Mouse (Mus musculus) ES-Bruce4 (cell line): ENCODE measurements around the gene Znhit3. TPM values are rescaled to one million over a fixed set of nuclear protein-coding genes. Genes with fewer than 3 reads are reported as not detected.
A peak's percentile ranks its signal among the peaks of the same experiment; 100 is the strongest.

Experiments used
- H3K27ac ChIP-seq: 2 replicates; pipeline ENCODE4 v1.5.1; 2012; ENCODE audit warnings: low read length, inconsistent platforms; ENCODE audit not compliant: insufficient read depth
- H3K27me3 ChIP-seq: 2 replicates; pipeline ENCODE4 v1.6.1; 2012; ENCODE audit warnings: mild to moderate bottlenecking, low read length, inconsistent platforms; ENCODE audit not compliant: control insufficient read depth, poor library complexity, insufficient read depth, severe bottlenecking
- H3K36me3 ChIP-seq: 2 replicates; pipeline ENCODE4 v1.6.1; 2012; ENCODE audit warnings: inconsistent platforms, mild to moderate bottlenecking, low read length, moderate library complexity; ENCODE audit not compliant: control insufficient read depth, poor library complexity, insufficient read depth, severe bottlenecking
- H3K4me1 ChIP-seq: one replicate; pipeline ENCODE4 v1.8.1; 2011; ENCODE audit warnings: low read length; ENCODE audit not compliant: control insufficient read depth, insufficient read depth
- H3K4me3 ChIP-seq: 2 replicates; pipeline ENCODE4 v1.5.1; 2011; ENCODE audit warnings: low read depth, mild to moderate bottlenecking, low read length
- H3K9ac ChIP-seq: 2 replicates; pipeline ENCODE4 v1.6.1; 2012; ENCODE audit warnings: low read depth, mild to moderate bottlenecking, inconsistent platforms; ENCODE audit not compliant: poor library complexity, severe bottlenecking
- H3K9me3 ChIP-seq: replicated peaks from 2 replicates; pipeline ENCODE4 v1.6.1; 2012; ENCODE audit warnings: mild to moderate bottlenecking, low read length, inconsistent platforms; ENCODE audit not compliant: control insufficient read depth, poor library complexity, insufficient read depth, severe bottlenecking
- CTCF ChIP-seq: IDR thresholded peaks from one replicate; pipeline ENCODE4 v1.8.1; 2011; ENCODE audit warnings: low read depth, low read length
- EP300 ChIP-seq: IDR thresholded peaks from 2 replicates; pipeline ENCODE4 v1.6.1; 2011; ENCODE audit warnings: low read depth, low read length; ENCODE audit not compliant: insufficient read depth
- POLR2A ChIP-seq: IDR thresholded peaks from one replicate; pipeline ENCODE4 v1.8.1; 2011; ENCODE audit warnings: low read length; ENCODE audit not compliant: insufficient read depth
- polyA plus RNA-seq: library from polyadenylated mRNA; stranded (reverse); fragments of >200 nt; gene quantifications from 2 replicates; pipeline ENCODE4 v1.2.4, GENCODE M21; 2011; ENCODE audit warnings: low read depth; ENCODE audit not compliant: missing spikeins, insufficient read depth, insufficient read length

Znhit3 gene
- polyA plus RNA-seq, 1 experiment, result 39.6 TPM

GRCm38 (mm10) chr11:84952611-84953010 lies 36.4 kb upstream of the Znhit3 start:
- Histone ChIP-seq H3K9me3 (no peaks in the 10 kb centered on the region), H3K36me3 (no peaks in the 10 kb centered on the region), H3K4me1 (peaks cover 8% of the 10 kb centered on the region), H3K27ac (no peak overlapping the region), H3K4me3 (no peak overlapping the region), H3K9ac (no peak overlapping the region), H3K27me3 (no peaks in the 10 kb centered on the region)
- TF ChIP-seq CTCF, result no peak
- no peak for TF ChIP-seq POLR2A
- TF ChIP-seq EP300, result no peak

- H3K9me3 ChIP-seq, result no peaks in the 10 kb centered on the region
- H3K9ac ChIP-seq, result peak overlapping the region; percentile 33
- H3K36me3 ChIP-seq, result no peaks in the 10 kb centered on the region
- H3K4me3 ChIP-seq, result no peak overlapping the region
- peak overlapping the region; percentile 74 for H3K27ac ChIP-seq
- H3K27me3 ChIP-seq, result no peaks in the 10 kb centered on the region
- peaks cover 17% of the 10 kb centered on the region for H3K4me1 ChIP-seq
- TF ChIP-seq CTCF (no peak), POLR2A (no peak), EP300 (no peak)
Observed at GRCm38 (mm10) chr11:84948526-84948925, 32.4 kb upstream of the Znhit3 start.

- H3K4me1 ChIP-seq, result peaks cover 17% of the 10 kb centered on the region
- TF ChIP-seq CTCF, result no peak
- TF ChIP-seq EP300, result 0 out of 2 replicates have a peak, but pooled peaks have one; percentile 21
- no peaks in the 10 kb centered on the region for H3K36me3 ChIP-seq
- H3K9ac ChIP-seq, result peak overlapping the region; percentile 33
- H3K4me3 ChIP-seq, result no peak overlapping the region
- H3K9me3 ChIP-seq, result no peaks in the 10 kb centered on the region
- no peaks in the 10 kb centered on the region for H3K27me3 ChIP-seq
- H3K27ac ChIP-seq, result peak overlapping the region; percentile 74
Observed at GRCm38 (mm10) chr11:84948114-84948513, 31.9 kb upstream of the Znhit3 start.

GRCm38 (mm10) chr11:84947206-84947605 lies 31.0 kb upstream of the Znhit3 start:
- Histone ChIP-seq H3K4me1 (peaks cover 17% of the 10 kb centered on the region), H3K27me3 (no peaks in the 10 kb centered on the region), H3K27ac (peak overlapping the region; percentile 87), H3K4me3 (no peak overlapping the region), H3K36me3 (no peaks in the 10 kb centered on the region), H3K9me3 (no peaks in the 10 kb centered on the region), H3K9ac (no peak overlapping the region)
- TF ChIP-seq EP300 (no peak), CTCF (no peak), POLR2A (no peak)

GRCm38 (mm10) chr11:84945841-84946240 lies 29.7 kb upstream of the Znhit3 start:
- Histone ChIP-seq H3K4me1 (peaks cover 17% of the 10 kb centered on the region), H3K9ac (no peak overlapping the region), H3K27ac (peak overlapping the region; percentile 87), H3K36me3 (no peaks in the 10 kb centered on the region), H3K27me3 (no peaks in the 10 kb centered on the region), H3K9me3 (no peaks in the 10 kb centered on the region), H3K4me3 (no peak overlapping the region)
- TF ChIP-seq EP300, result 0 out of 2 replicates have a peak, but pooled peaks have one; percentile 43
- no peak for TF ChIP-seq CTCF
- TF ChIP-seq POLR2A, result no peak

- peak overlapping the region; percentile 55 for H3K9ac ChIP-seq
- H3K4me3 ChIP-seq, result peak overlapping the region; percentile 67
- no peaks in the 10 kb centered on the region for H3K36me3 ChIP-seq
- no peaks in the 10 kb centered on the region for H3K9me3 ChIP-seq
- H3K4me1 ChIP-seq, result peaks cover 17% of the 10 kb centered on the region
- TF ChIP-seq POLR2A (no peak), EP300 (peak; percentile 79)
- no peaks in the 10 kb centered on the region for H3K27me3 ChIP-seq
- peak overlapping the region; percentile 87 for H3K27ac ChIP-seq
Observed at GRCm38 (mm10) chr11:84944639-84945435, 28.7 kb upstream of the Znhit3 start.
